Mouse (Mus musculus): ENCODE measurements at regions not wholly inside any gene's neighbourhood (a gene's known extent, or its start where the extent isn't known, plus 50 kb on each side); places are given as distances from the start of the nearest gene placed in this dataset.
"Not testable (repeated sequence)": the region's sequence is repeated elsewhere in the genome, so short reads cannot be mapped to it uniquely, and the experiment has no call there.

- no peak overlapping the region for H3K4me3 ChIP-seq
- H3K79me2 ChIP-seq (ENCODE audit: control insufficient read depth, insufficient read depth), result no peaks in the 10 kb centered on the region
- H3K36me3 ChIP-seq (ENCODE audit: control insufficient read depth, insufficient read depth), result no peaks in the 10 kb centered on the region
- H3ac ChIP-seq (ENCODE audit: control insufficient read depth, insufficient read length), result no peak overlapping the region
- H3K4me2 ChIP-seq (ENCODE audit: low read depth), result no peak overlapping the region
- TF ChIP-seq MAX (IDR thresholded peaks at IDR 0.05; ENCODE audit: low read depth) (no peak), POLR2AphosphoS2 (IDR thresholded peaks at IDR 0.05; ENCODE audit: insufficient read length, low read depth) (no peak), CEBPB (IDR thresholded peaks at IDR 0.05; ENCODE audit: insufficient read depth, poor library complexity, severe bottlenecking) (no peak), USF1 (IDR thresholded peaks at IDR 0.05; ENCODE audit: low read depth) (no peak), TCF3 (IDR thresholded peaks at IDR 0.05; ENCODE audit: insufficient read length, low read depth) (no peak), MYOG (IDR thresholded peaks at IDR 0.05; ENCODE audit: control insufficient read depth in 1 of 3, insufficient read depth in 1 of 3, insufficient read length in 2 of 3, low read depth in 2 of 3) (no peak), E2F4 (IDR thresholded peaks at IDR 0.05; ENCODE audit: insufficient read depth) (no peak), SRF (IDR thresholded peaks at IDR 0.05; ENCODE audit: control insufficient read depth, insufficient read length, low read depth) (no peak), REST (IDR thresholded peaks at IDR 0.05; ENCODE audit: insufficient read depth, insufficient read length) (no peak), MYOD1 (IDR thresholded peaks at IDR 0.05; ENCODE audit: control insufficient read depth in 1 of 3, insufficient read length in 2 of 3, low read depth in 2 of 3) (no peak), POLR2A (IDR thresholded peaks at IDR 0.05; ENCODE audit: insufficient read length, low read depth) (no peak), TCF12 (IDR thresholded peaks at IDR 0.05; ENCODE audit: insufficient read depth, poor library complexity, severe bottlenecking) (no peak)
- H3K27me3 ChIP-seq (ENCODE audit: control insufficient read depth, insufficient read depth, insufficient read length), result no peaks in the 10 kb centered on the region
Measured at GRCm38 (mm10) chr10:110840864-110841263, 78.7 kb upstream of the Csrp2 start.

- Histone ChIP-seq H3K4me2 (ENCODE audit: low read depth) (no peak overlapping the region), H3K36me3 (ENCODE audit: control insufficient read depth, insufficient read depth) (no peaks in the 10 kb centered on the region), H3K27me3 (ENCODE audit: control insufficient read depth, insufficient read depth, insufficient read length) (no peaks in the 10 kb centered on the region), H3K4me3 (no peak overlapping the region), H3ac (ENCODE audit: control insufficient read depth, insufficient read length) (no peak overlapping the region), H3K79me2 (ENCODE audit: control insufficient read depth, insufficient read depth) (no peaks in the 10 kb centered on the region)
- no peak for TF ChIP-seq SRF (IDR thresholded peaks at IDR 0.05; ENCODE audit: control insufficient read depth, insufficient read length, low read depth)
- TF ChIP-seq REST (IDR thresholded peaks at IDR 0.05; ENCODE audit: insufficient read depth, insufficient read length), result no peak
- TF ChIP-seq POLR2AphosphoS2 (IDR thresholded peaks at IDR 0.05; ENCODE audit: insufficient read length, low read depth), result no peak
- no peak for TF ChIP-seq CEBPB (IDR thresholded peaks at IDR 0.05; ENCODE audit: insufficient read depth, poor library complexity, severe bottlenecking)
- TF ChIP-seq E2F4 (IDR thresholded peaks at IDR 0.05; ENCODE audit: insufficient read depth), result no peak
- TF ChIP-seq MYOG (IDR thresholded peaks at IDR 0.05; ENCODE audit: control insufficient read depth in 1 of 3, insufficient read depth in 1 of 3, insufficient read length in 2 of 3, low read depth in 2 of 3), result no peak
- no peak for TF ChIP-seq MAX (IDR thresholded peaks at IDR 0.05; ENCODE audit: low read depth)
- TF ChIP-seq MYOD1 (IDR thresholded peaks at IDR 0.05; ENCODE audit: control insufficient read depth in 1 of 3, insufficient read length in 2 of 3, low read depth in 2 of 3), result no peak
- no peak for TF ChIP-seq POLR2A (IDR thresholded peaks at IDR 0.05; ENCODE audit: insufficient read length, low read depth)
Measured at GRCm38 (mm10) chr10:110841670-110842069, 77.9 kb upstream of the Csrp2 start.

- H3K79me2 ChIP-seq (ENCODE audit: control insufficient read depth, insufficient read depth); H3K36me3 ChIP-seq (ENCODE audit: control insufficient read depth, insufficient read depth); H3K27me3 ChIP-seq (ENCODE audit: control insufficient read depth, insufficient read depth, insufficient read length); H3K4me3 ChIP-seq; H3ac ChIP-seq (ENCODE audit: control insufficient read depth, insufficient read length); H3K4me2 ChIP-seq (ENCODE audit: low read depth): not testable (repeated sequence)
Measured at GRCm38 (mm10) chr10:110854663-110855163, 64.9 kb upstream of the Csrp2 start.

- H3K4me3 ChIP-seq; H3K36me3 ChIP-seq (ENCODE audit: control insufficient read depth, insufficient read depth): not testable (repeated sequence)
Measured at GRCm38 (mm10) chr10:110855645-110856383, 63.8 kb upstream of the Csrp2 start.

GRCm38 (mm10) chr10:110857320-110858097 is 62.1 kb upstream of the Csrp2 start:
- H3K36me3 ChIP-seq (ENCODE audit: control insufficient read depth, insufficient read depth), result no peaks in the 10 kb centered on the region
- H3ac ChIP-seq (ENCODE audit: control insufficient read depth, insufficient read length), result no peak overlapping the region
- TF ChIP-seq E2F4 (IDR thresholded peaks at IDR 0.05; ENCODE audit: insufficient read depth), result no peak
- no peak for TF ChIP-seq MAX (IDR thresholded peaks at IDR 0.05; ENCODE audit: low read depth)
- no peak for TF ChIP-seq MYOG (IDR thresholded peaks at IDR 0.05; ENCODE audit: control insufficient read depth in 1 of 3, insufficient read depth in 1 of 3, insufficient read length in 2 of 3, low read depth in 2 of 3)
- TF ChIP-seq POLR2A (IDR thresholded peaks at IDR 0.05; ENCODE audit: insufficient read length, low read depth), result no peak
- TF ChIP-seq POLR2AphosphoS2 (IDR thresholded peaks at IDR 0.05; ENCODE audit: insufficient read length, low read depth), result no peak
- no peak for TF ChIP-seq TCF12 (IDR thresholded peaks at IDR 0.05; ENCODE audit: insufficient read depth, poor library complexity, severe bottlenecking)
- no peak overlapping the region for H3K4me3 ChIP-seq
- H3K27me3 ChIP-seq (ENCODE audit: control insufficient read depth, insufficient read depth, insufficient read length), result no peaks in the 10 kb centered on the region
- H3K79me2 ChIP-seq (ENCODE audit: control insufficient read depth, insufficient read depth), result no peaks in the 10 kb centered on the region
- H3K4me2 ChIP-seq (ENCODE audit: low read depth), result no peak overlapping the region

More at GRCm38 (mm10) chr10:110855645-110856383, 63.8 kb upstream of the Csrp2 start:
- not testable (repeated sequence) for H3K79me2 ChIP-seq (ENCODE audit: control insufficient read depth, insufficient read depth); H3K27me3 ChIP-seq (ENCODE audit: control insufficient read depth, insufficient read depth, insufficient read length); H3ac ChIP-seq (ENCODE audit: control insufficient read depth, insufficient read length); H3K4me2 ChIP-seq (ENCODE audit: low read depth)

Measured in myocyte (in vitro differentiated cells).